Mouse (Mus musculus) olfactory bulb, adult 2 months (tissue): Measurements from ENCODE around the gene Ina.

Source experiments
- CTCF ChIP-seq: fragments of 200-500 bp; IDR thresholded peaks from 2 replicates; pipeline ENCODE4 v1.5.1; 2012; ENCODE audit warnings: low read depth, mild to moderate bottlenecking, low read length, moderate library complexity; ENCODE audit not compliant: insufficient read depth
- POLR2A ChIP-seq: fragments of 200-500 bp; IDR thresholded peaks from 2 replicates; pipeline ENCODE4 v1.6.1; 2012; ENCODE audit warnings: mild to moderate bottlenecking, low read depth, low read length, moderate library complexity; ENCODE audit not compliant: insufficient read depth

GRCm38 (mm10) chr19:47052927-47053326 lies 38.4 kb downstream of the Ina start:
- TF ChIP-seq CTCF (no peak), POLR2A (no peak)
